Mouse (Mus musculus): ENCODE data around the gene Epha1.

GRCm38 (mm10) chr6:42351776-42352485, 21.1 kb downstream of the Epha1 start:
- TF ChIP-seq CTCF (IDR thresholded peaks at IDR 0.05; ENCODE audit: low read depth, low read length): no peak
- TF ChIP-seq POLR2A (IDR thresholded peaks at IDR 0.05; ENCODE audit: insufficient read depth, low read length): no peak

Data from ES-Bruce4 (cell line).